Mouse (Mus musculus) granulocyte monocyte progenitor cell, adult 5-6 weeks (primary cell): ENCODE results near the gene Etv2. TPM values are rescaled to one million over a fixed set of nuclear protein-coding genes. Genes with fewer than 3 reads are reported as not detected.

Experiments used
- ATAC-seq: replicated peaks from 2 replicates; pipeline ENCODE4 v1.8.0; 2016; ENCODE audit warnings: mild to moderate bottlenecking, moderate TSS enrichment, inconsistent platforms; ENCODE audit not compliant: poor library complexity, severe bottlenecking
- total RNA-seq, 2 experiments: library from RNA; stranded (forward) in 1 of 2; stranded (reverse) in 1 of 2; fragments of 200-712, 200-1000 nt in 1 of 2; fragments of >200 nt in 1 of 2; fragmentation: Nextera tagmentation in 1 of 2; gene quantifications; 2 replicates each; pipeline ENCODE4 v1.2.3; 2014 to 2017

Gene Etv2
- total RNA-seq, 2 experiments from 2014 or later, result not detected

DNA sequence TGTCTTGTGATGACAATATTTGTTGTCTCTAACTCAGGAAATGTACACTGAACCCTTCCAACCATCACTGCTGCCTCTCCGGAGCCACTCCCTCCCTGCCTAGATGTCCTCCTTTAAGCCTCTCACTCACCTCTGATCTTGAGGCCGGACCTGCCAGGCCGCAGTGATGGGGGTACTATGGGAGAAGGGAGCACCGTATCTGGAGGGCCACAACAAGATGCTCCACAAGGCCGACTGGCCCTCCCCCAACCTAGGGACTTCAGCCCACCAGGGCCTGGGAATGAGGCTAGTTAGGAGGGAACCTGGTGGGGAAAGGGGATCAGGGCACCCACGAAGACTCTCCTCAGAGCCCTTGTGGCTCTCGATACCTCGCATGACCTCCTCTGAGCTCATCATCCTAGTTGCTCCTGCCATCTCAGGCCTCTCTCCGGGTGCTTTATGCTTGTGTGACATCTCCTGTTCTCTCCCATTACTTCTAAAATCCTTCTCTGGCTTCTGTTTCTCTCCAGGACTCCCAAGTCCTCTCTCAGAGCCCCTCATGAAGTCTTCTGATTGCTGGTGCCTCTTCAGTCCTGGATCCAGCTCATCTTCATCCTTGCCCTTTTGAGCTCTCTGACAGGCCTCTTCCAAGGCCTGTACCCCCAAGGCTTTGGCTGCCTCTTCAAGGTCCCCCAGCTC, 44.6 kb downstream of the Etv2 start:
- ATAC-seq, result no peak

DNA sequence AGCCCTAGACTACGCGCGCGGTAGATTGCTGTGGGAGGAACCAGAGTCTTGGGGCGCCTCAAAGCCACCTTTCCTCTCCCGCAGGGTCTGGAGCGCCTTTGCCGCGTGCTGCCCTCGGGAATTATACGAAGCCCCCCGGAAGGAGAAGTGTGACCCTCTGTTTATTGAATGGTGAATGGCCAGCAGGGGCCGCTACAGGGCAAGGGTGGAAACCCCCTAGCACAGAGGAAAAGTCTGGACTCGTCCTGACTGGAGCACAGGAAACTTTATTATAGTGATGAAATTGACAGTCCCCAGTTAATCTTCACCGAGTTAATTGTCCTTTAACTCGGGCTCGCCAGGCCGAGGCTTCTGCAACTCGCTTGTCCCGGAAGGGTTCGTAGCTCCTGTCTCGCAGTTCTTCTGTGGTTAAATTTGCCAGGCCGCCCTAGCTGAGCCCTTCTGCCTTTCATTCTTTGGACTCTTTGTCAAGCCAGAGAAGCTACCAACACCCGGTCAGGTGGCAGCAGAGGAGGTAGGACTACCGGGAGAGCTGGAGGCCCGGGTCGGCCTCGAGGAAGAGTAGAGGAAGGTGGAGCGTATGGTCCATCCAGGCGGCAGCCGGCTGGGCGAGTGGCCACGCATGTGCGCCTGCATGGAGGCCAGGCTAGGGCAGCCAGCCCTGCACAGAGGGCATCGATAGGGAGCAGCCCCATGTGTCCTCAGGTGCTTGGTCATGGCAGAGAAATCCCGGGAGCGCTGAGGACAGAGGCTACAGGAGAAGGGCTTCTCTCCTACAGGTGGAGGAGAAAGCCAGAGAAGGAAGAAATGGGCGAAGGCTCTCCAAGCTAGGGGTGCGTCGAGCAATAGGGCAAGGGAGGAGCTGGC, 46.0 kb downstream of the Etv2 start:
- ATAC-seq, result peak; percentile 49

DNA sequence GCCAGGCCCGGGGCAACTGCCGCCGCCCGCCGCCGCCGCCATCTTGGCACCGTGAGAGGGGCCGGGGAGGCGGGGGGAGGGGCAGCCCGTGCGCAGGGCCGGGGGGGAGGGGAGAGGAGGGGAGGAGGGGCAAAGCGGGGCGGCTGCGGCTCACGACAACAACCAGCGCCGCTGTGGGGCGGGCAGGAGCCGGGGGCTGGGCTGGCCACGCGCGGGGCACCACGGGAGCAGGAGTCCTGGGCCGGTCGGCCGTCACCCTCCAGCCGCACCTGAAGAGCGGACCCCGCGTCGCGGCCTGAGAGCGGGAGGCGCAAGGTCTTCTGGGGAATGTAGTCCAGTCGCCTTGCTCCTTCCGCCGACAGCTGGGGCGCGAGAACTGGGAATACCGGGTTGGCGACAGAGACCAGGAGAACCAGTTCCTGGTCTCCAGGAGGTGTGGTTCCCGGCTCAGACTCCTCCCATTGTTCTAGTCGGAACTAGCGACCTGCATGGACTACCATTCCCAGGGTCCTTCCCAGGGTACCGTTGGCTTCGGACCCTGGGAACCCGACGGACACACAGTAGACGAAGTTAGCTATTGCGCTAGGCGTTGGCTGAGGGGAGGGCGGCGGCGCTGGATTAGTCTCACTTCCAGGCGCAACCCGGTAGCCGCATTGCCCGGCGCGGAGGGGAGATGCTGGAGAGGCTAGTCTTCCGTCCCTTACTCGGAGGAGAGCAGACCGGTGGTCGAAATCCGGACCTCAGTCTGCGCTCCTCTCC, 46.8 kb downstream of the Etv2 start, which contains the start of gene Kmt2b:
Kmt2b (minus strand) TSS at position 51 of the 759 bp plus-strand sequence.
- peak; percentile 77 for ATAC-seq

DNA sequence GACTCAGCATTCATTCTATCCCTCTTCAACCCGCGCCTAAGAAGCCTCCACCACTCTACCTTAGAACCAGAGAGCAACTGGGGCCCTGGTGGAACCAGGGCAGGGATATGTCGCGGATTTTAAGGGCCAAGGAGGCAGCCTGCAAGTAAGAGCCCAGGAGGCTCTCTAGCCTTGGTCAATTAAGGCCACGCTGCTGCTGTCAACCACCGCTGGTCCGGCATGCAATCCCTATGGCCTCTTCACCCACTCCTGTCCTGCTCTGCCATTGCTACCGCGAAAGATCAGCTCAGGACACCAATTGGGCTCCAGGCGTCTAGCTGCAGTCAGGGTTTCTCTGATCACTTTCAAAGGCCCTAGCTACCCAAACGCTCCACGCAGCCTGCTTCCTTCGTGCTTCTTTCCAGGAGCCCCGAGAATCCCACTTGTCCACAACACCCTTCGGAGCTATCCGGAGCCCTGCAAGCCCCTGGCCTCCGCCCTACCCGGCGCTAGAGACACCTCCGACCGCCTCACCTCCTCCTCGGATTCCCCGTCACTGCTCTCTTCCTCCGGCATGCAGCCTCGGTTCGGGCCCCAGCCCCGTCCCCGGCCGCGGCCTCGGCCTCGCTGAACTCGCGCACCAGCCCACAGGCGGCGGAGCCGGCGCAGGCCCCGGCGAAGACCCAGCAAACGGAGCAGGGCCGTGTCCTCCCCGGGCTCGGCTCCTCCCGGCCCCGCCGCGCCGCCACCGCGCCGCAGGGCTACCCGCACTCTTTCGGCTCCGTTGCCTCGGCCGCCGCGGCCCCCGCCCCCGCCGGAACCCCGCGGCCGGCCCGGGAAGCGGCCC, 47.6 kb downstream of the Etv2 start:
- no peak for ATAC-seq

DNA sequence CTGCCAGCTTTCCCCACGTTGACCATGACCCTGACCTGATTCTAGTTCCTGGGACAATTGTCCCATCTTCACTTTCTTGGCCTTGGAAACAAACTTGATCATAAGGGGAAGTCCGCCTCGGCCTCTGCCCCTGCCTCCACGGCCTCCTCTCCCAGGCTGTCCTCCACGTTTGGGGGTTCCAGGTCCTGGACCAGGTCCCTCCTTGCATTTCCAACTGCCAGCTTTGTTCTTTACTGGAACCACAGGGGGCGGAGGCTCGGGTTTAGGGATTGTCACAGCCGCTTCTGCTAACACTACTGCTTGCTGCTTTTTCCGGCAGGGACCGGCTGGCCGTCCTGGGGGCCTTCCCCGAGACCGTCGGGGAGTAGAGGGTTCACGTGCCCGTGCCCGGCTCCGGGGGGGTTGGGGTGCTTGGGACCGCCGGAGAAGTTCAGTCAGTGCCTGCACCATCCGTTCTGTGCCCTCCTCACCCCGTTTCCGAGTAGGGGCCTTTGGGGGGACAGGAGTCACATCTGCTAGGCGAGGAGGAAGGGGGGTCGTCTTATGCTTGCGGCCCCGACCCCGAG, 49.1 kb downstream of the Etv2 start:
- ATAC-seq, result no peak

DNA sequence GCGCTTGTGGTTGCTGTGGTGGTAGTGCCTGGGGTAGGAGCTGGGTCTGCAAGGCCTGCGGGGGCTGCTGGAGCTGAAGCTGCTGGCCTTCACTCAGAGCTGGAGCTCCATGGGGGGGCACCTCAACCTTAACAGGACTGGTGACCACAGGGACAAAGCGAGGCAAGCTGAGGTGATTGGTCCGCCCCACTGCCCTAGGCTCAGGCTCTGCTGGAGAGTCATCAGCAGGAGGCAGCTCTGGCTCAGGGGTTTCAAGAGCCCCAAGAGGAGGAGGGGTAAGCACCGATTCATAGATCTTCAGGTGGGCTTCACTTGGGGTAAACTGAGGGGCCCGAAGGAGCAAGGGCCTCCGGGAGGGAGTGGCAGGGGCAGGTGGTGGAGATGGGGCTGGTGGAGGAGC, 50.5 kb downstream of the Etv2 start:
- ATAC-seq, result no peak

DNA sequence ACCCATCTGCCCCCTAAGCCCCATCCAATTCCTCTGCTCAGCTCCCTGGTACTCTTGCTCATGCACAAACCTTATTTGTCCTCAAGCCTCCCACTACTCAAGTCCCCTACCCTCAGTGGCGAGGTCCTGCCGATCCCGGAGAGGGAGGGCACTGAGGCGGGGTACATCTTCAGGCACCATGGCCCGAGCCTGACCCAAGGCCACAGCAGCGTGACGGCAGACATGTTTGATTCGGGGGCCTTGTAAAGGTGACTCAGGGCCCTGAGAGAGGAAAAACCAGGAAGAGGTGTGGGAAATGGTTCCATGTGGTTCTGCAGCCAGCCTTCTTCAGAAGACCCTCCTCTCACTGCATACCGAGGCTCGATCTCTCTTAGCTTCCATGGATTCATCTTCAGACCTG, 51.3 kb downstream of the Etv2 start:
- no peak for ATAC-seq

Other genes starting within 250 kb of the Etv2 start
Only the 30 nearest of the 33 such genes appear.
- 64.6 and 70.7 TPM in 2 replicates for gene Hcst, start 216.0 kb downstream of the Etv2 start, total RNA-seq (2014; fragmentation: Nextera tagmentation)
- 9.0 and 31.6 TPM in 2 replicates for gene Hcst, start 216.0 kb downstream of the Etv2 start, total RNA-seq (2017)
- 16.0 and 16.3 TPM in 2 replicates for gene Nfkbid, start 214.1 kb downstream of the Etv2 start, total RNA-seq (2014; fragmentation: Nextera tagmentation)
- 6.8 and 15.1 TPM in 2 replicates for gene Nfkbid, start 214.1 kb downstream of the Etv2 start, total RNA-seq (2017)
- gene Aplp1, start 190.3 kb downstream of the Etv2 start, total RNA-seq (2014; fragmentation: Nextera tagmentation), result not detected in 2 replicates
- not detected in 2 replicates for gene Aplp1, start 190.3 kb downstream of the Etv2 start, total RNA-seq (2017)
- not detected in 2 replicates for gene Kirrel2, start 178.2 kb downstream of the Etv2 start, total RNA-seq (2014; fragmentation: Nextera tagmentation)
- gene Kirrel2, start 178.2 kb downstream of the Etv2 start, total RNA-seq (2017), result not detected in 2 replicates
- not detected in 2 replicates for gene Nphs1, start 177.5 kb downstream of the Etv2 start, total RNA-seq (2014; fragmentation: Nextera tagmentation)
- gene Nphs1, start 177.5 kb downstream of the Etv2 start, total RNA-seq (2017), result 0.56 and 0.57 TPM in 2 replicates
- gene Prodh2, start 142.2 kb downstream of the Etv2 start, total RNA-seq (2014; fragmentation: Nextera tagmentation), result 2.2 TPM in 1 of 2 replicates, not detected in the other
- gene Prodh2, start 142.2 kb downstream of the Etv2 start, total RNA-seq (2017), result not detected in 2 replicates
- 7.0 and 8.6 TPM in 2 replicates for gene Arhgap33, start 100.8 kb downstream of the Etv2 start, total RNA-seq (2014; fragmentation: Nextera tagmentation)
- gene Arhgap33, start 100.8 kb downstream of the Etv2 start, total RNA-seq (2017), result 3.7 and 3.8 TPM in 2 replicates
- gene Hspb6, start 83.7 kb downstream of the Etv2 start, total RNA-seq (2014; fragmentation: Nextera tagmentation), result 3.8 and 14.9 TPM in 2 replicates
- gene Hspb6, start 83.7 kb downstream of the Etv2 start, total RNA-seq (2017), result 3.6 and 3.9 TPM in 2 replicates
- gene Proser3, start 83.6 kb downstream of the Etv2 start, total RNA-seq (2014; fragmentation: Nextera tagmentation), result 7.3 and 15.8 TPM in 2 replicates
- gene Proser3, start 83.6 kb downstream of the Etv2 start, total RNA-seq (2017), result 2.8 and 9.2 TPM in 2 replicates
- 45.4 and 96.9 TPM in 2 replicates for gene Lin37, start 76.0 kb downstream of the Etv2 start, total RNA-seq (2014; fragmentation: Nextera tagmentation)
- gene Lin37, start 76.0 kb downstream of the Etv2 start, total RNA-seq (2017), result 23.5 and 25.3 TPM in 2 replicates
- 26.3 and 38.5 TPM in 2 replicates for gene U2af1l4, start 72.6 kb downstream of the Etv2 start, total RNA-seq (2014; fragmentation: Nextera tagmentation)
- gene U2af1l4, start 72.6 kb downstream of the Etv2 start, total RNA-seq (2017), result 58.6 and 87.2 TPM in 2 replicates
- gene Gm49396, start 72.5 kb downstream of the Etv2 start, total RNA-seq (2014; fragmentation: Nextera tagmentation), result 5.2 and 12.5 TPM in 2 replicates
- gene Gm49396, start 72.5 kb downstream of the Etv2 start, total RNA-seq (2017), result 5.1 and 6.3 TPM in 2 replicates
- gene Psenen, start 72.2 kb downstream of the Etv2 start, total RNA-seq (2014; fragmentation: Nextera tagmentation), result 218 and 221 TPM in 2 replicates
- gene Psenen, start 72.2 kb downstream of the Etv2 start, total RNA-seq (2017), result 156 and 184 TPM in 2 replicates
- 4.9 and 10.6 TPM in 2 replicates for gene Igflr1, start 70.4 kb downstream of the Etv2 start, total RNA-seq (2014; fragmentation: Nextera tagmentation)
- gene Igflr1, start 70.4 kb downstream of the Etv2 start, total RNA-seq (2017), result 0.34 TPM in 1 of 2 replicates, not detected in the other
- 48.1 and 64.3 TPM in 2 replicates for gene Kmt2b, start 47.1 kb downstream of the Etv2 start, total RNA-seq (2014; fragmentation: Nextera tagmentation)
- 5.9 and 9.5 TPM in 2 replicates for gene Kmt2b, start 47.1 kb downstream of the Etv2 start, total RNA-seq (2017)
- gene Zbtb32, start 36.9 kb downstream of the Etv2 start, total RNA-seq (2014; fragmentation: Nextera tagmentation), result not detected in 2 replicates
- gene Zbtb32, start 36.9 kb downstream of the Etv2 start, total RNA-seq (2017), result not detected in 2 replicates
- 3.4 TPM in 1 of 2 replicates, not detected in the other for gene Upk1a, start 23.0 kb downstream of the Etv2 start, total RNA-seq (2014; fragmentation: Nextera tagmentation)
- not detected in 2 replicates for gene Upk1a, start 23.0 kb downstream of the Etv2 start, total RNA-seq (2017)
- 436 and 560 TPM in 2 replicates for gene Cox6b1, start 9.7 kb downstream of the Etv2 start, total RNA-seq (2014; fragmentation: Nextera tagmentation)
- gene Cox6b1, start 9.7 kb downstream of the Etv2 start, total RNA-seq (2017), result 470 and 484 TPM in 2 replicates
- gene Rbm42, start 14.5 kb upstream of the Etv2 start, total RNA-seq (2014; fragmentation: Nextera tagmentation), result 45.7 and 57.1 TPM in 2 replicates
- 38.3 and 48.0 TPM in 2 replicates for gene Rbm42, start 14.5 kb upstream of the Etv2 start, total RNA-seq (2017)
- 39.1 and 43.7 TPM in 2 replicates for gene Haus5, start 29.1 kb upstream of the Etv2 start, total RNA-seq (2014; fragmentation: Nextera tagmentation)
- 18.4 and 33.2 TPM in 2 replicates for gene Haus5, start 29.1 kb upstream of the Etv2 start, total RNA-seq (2017)
- not detected in 2 replicates for gene Pmis2, start 35.8 kb upstream of the Etv2 start, total RNA-seq (2014; fragmentation: Nextera tagmentation)
- gene Pmis2, start 35.8 kb upstream of the Etv2 start, total RNA-seq (2017), result not detected in 2 replicates
- gene 2200002J24Rik, start 63.1 kb upstream of the Etv2 start, total RNA-seq (2014; fragmentation: Nextera tagmentation), result not detected in 2 replicates
- gene 2200002J24Rik, start 63.1 kb upstream of the Etv2 start, total RNA-seq (2017), result not detected in 2 replicates
- gene Atp4a, start 76.4 kb upstream of the Etv2 start, total RNA-seq (2014; fragmentation: Nextera tagmentation), result 1.5 TPM in 1 of 2 replicates, not detected in the other
- gene Atp4a, start 76.4 kb upstream of the Etv2 start, total RNA-seq (2017), result 0.22 and 3.5 TPM in 2 replicates
- gene Tmem147, start 93.7 kb upstream of the Etv2 start, total RNA-seq (2014; fragmentation: Nextera tagmentation), result 160 and 219 TPM in 2 replicates
- 71.5 and 106 TPM in 2 replicates for gene Tmem147, start 93.7 kb upstream of the Etv2 start, total RNA-seq (2017)
- not detected in 2 replicates for gene Gapdhs, start 107.8 kb upstream of the Etv2 start, total RNA-seq (2014; fragmentation: Nextera tagmentation)
- not detected in 2 replicates for gene Gapdhs, start 107.8 kb upstream of the Etv2 start, total RNA-seq (2017)
- gene Sbsn, start 115.6 kb upstream of the Etv2 start, total RNA-seq (2014; fragmentation: Nextera tagmentation), result 2.4 and 3.7 TPM in 2 replicates
- gene Sbsn, start 115.6 kb upstream of the Etv2 start, total RNA-seq (2017), result 1.2 TPM in 1 of 2 replicates, not detected in the other
- gene Dmkn, start 127.9 kb upstream of the Etv2 start, total RNA-seq (2014; fragmentation: Nextera tagmentation), result 68.4 and 69.3 TPM in 2 replicates
- gene Dmkn, start 127.9 kb upstream of the Etv2 start, total RNA-seq (2017), result 81.3 and 133 TPM in 2 replicates
- not detected in 2 replicates for gene Krtdap, start 152.0 kb upstream of the Etv2 start, total RNA-seq (2014; fragmentation: Nextera tagmentation)
- gene Krtdap, start 152.0 kb upstream of the Etv2 start, total RNA-seq (2017), result not detected in 2 replicates
- 6.5 and 17.9 TPM in 2 replicates for gene Ffar2, start 187.9 kb upstream of the Etv2 start, total RNA-seq (2014; fragmentation: Nextera tagmentation)
- gene Ffar2, start 187.9 kb upstream of the Etv2 start, total RNA-seq (2017), result 23.4 and 26.4 TPM in 2 replicates
- gene Ffar3, start 220.3 kb upstream of the Etv2 start, total RNA-seq (2014; fragmentation: Nextera tagmentation), result not detected in 2 replicates
- not detected in 2 replicates for gene Ffar3, start 220.3 kb upstream of the Etv2 start, total RNA-seq (2017)